Mouse (Mus musculus) liver, adult 2 months (tissue): ENCODE measurements around the gene Egflam. TPM values are rescaled to one million over a fixed set of nuclear protein-coding genes. Genes with fewer than 3 reads are reported as not detected.

Source experiments
- DNase-seq: peaks from one replicate; pipeline ENCODE4 v3.0.0-alpha.2; 2011; ENCODE audit warnings: low read depth, low spot score; ENCODE audit errors: extremely low read depth
- H3K27ac ChIP-seq: fragments of 200-500 bp; replicated peaks from 2 replicates; pipeline ENCODE4 v1.5.1; 2012; ENCODE audit warnings: low read depth, mild to moderate bottlenecking, control low read depth, inconsistent platforms, low read length; ENCODE audit not compliant: insufficient read depth
- H3K27me3 ChIP-seq: fragments of 200-500 bp; 2 replicates; pipeline ENCODE4 v1.6.1; 2012; ENCODE audit warnings: mild to moderate bottlenecking, moderate library complexity, low read length, inconsistent platforms; ENCODE audit not compliant: control insufficient read depth, insufficient read depth
- H3K36me3 ChIP-seq: fragments of 200-500 bp; 2 replicates; pipeline ENCODE4 v1.6.1; 2012; ENCODE audit warnings: low read length, inconsistent platforms; ENCODE audit not compliant: control insufficient read depth, insufficient read depth
- H3K4me1 ChIP-seq: fragments of 200-500 bp; 2 replicates; pipeline ENCODE4 v1.6.1; 2011; ENCODE audit warnings: low read length; ENCODE audit not compliant: control insufficient read depth, insufficient read depth
- H3K4me3 ChIP-seq: fragments of 200-500 bp; 2 replicates; pipeline ENCODE4 v1.5.1; 2011; ENCODE audit warnings: low read depth, mild to moderate bottlenecking, control low read depth, low read length, moderate library complexity; ENCODE audit not compliant: insufficient read depth
- H3K79me2 ChIP-seq: fragments of 200-500 bp; 2 replicates; pipeline ENCODE4 v1.6.1; 2012; ENCODE audit warnings: inconsistent platforms, mild to moderate bottlenecking, low read length, moderate library complexity; ENCODE audit not compliant: control insufficient read depth, insufficient read depth
- H3K9ac ChIP-seq: fragments of 200-500 bp; 2 replicates; pipeline ENCODE4 v1.6.1; 2012; ENCODE audit warnings: low read depth, mild to moderate bottlenecking, control low read depth, inconsistent platforms, low read length
- CTCF ChIP-seq: fragments of 200-500 bp; IDR thresholded peaks from 2 replicates; pipeline ENCODE4 v1.5.1; 2011; ENCODE audit warnings: low read depth, low read length, control low read depth
- POLR2A ChIP-seq: fragments of 200-500 bp; IDR thresholded peaks from 2 replicates; pipeline ENCODE4 v1.6.1; 2011; ENCODE audit warnings: low read length, control low read depth; ENCODE audit not compliant: insufficient read depth; ENCODE audit errors: extremely low read depth
- WGBS: fragments of 180-500 bp; shearing (Covaris S2); methylation state at CpG from one replicate; pipeline ENCODE4 v1.1.7; 2018; 5-methylcytosine and 5-hydroxymethylcytosine counted together
- polyA plus RNA-seq: library from polyadenylated mRNA; depleted of rRNA; stranded (reverse); fragments of >200 nt; gene quantifications from 2 replicates; pipeline ENCODE4 v1.2.3, GENCODE M21; 2012
- total RNA-seq: library from RNA; depleted of rRNA; stranded (reverse); fragments of >200 nt; gene quantifications from 2 replicates; pipeline ENCODE4 v1.2.3, GENCODE M21; 2014

Gene Egflam
- total and polyA plus RNA-seq, 2 experiments = 0.23 to 0.28 TPM

GRCm38 (mm10) chr15:7173776-7174175, 224.4 kb downstream of the Egflam start:
- H3K4me1 ChIP-seq = no peaks in the 10 kb centered on the region
- 93% methylated on average over 8 of the region's 8 CpGs for WGBS
- no peak for DNase-seq

GRCm38 (mm10) chr15:7173346-7173745, 224.8 kb downstream of the Egflam start:
- Histone ChIP-seq H3K27me3 (no peaks in the 10 kb centered on the region), H3K4me3 (no peak overlapping the region), H3K27ac (no peak overlapping the region), H3K4me1 (peaks cover 2% of the 10 kb centered on the region; the same call in 1 of the 2 replicates), H3K9ac (no peak overlapping the region), H3K36me3 (peaks cover 83% of the 10 kb centered on the region), H3K79me2 (no peaks in the 10 kb centered on the region; the same call in 1 of the 2 replicates)
- DNase-seq = no peak
- WGBS = 88% methylated on average over 7 of the region's 7 CpGs
- no peak for TF ChIP-seq CTCF
- no peak for TF ChIP-seq POLR2A

More at GRCm38 (mm10) chr15:7173776-7174175, 224.4 kb downstream of the Egflam start:
- no peaks in the 10 kb centered on the region; the same call in 1 of the 2 replicates for H3K79me2 ChIP-seq
- H3K9ac ChIP-seq = no peak overlapping the region
- H3K27ac ChIP-seq = no peak overlapping the region
- no peak overlapping the region for H3K4me3 ChIP-seq
- H3K36me3 ChIP-seq = peaks cover 83% of the 10 kb centered on the region
- no peak for TF ChIP-seq POLR2A
- no peak for TF ChIP-seq CTCF
- H3K27me3 ChIP-seq = no peaks in the 10 kb centered on the region

GRCm38 (mm10) chr15:7172875-7173274, 225.3 kb downstream of the Egflam start:
- Histone ChIP-seq H3K27ac (no peak overlapping the region), H3K4me3 (no peak overlapping the region), H3K79me2 (no peaks in the 10 kb centered on the region; the same call in 1 of the 2 replicates), H3K4me1 (peaks cover 4% of the 10 kb centered on the region; the same call in 1 of the 2 replicates), H3K9ac (no peak overlapping the region), H3K27me3 (no peaks in the 10 kb centered on the region), H3K36me3 (peaks cover 78% of the 10 kb centered on the region)
- TF ChIP-seq CTCF (no peak), POLR2A (no peak)
- 32% methylated on average over 2 of the region's 2 CpGs for WGBS
- peak; percentile 43 for DNase-seq

- 22% methylated on average over 11 of the region's 11 CpGs for WGBS
- peak overlapping the region; percentile 12; the same call in 1 of the 2 replicates for H3K9ac ChIP-seq
- H3K27ac ChIP-seq = peak overlapping the region; percentile 95
- peak; percentile 97 for DNase-seq
- no peaks in the 10 kb centered on the region for H3K27me3 ChIP-seq
- peaks cover 63% of the 10 kb centered on the region for H3K36me3 ChIP-seq
- TF ChIP-seq CTCF (no peak), POLR2A (no peak)
- H3K4me1 ChIP-seq = peaks cover 20% of the 10 kb centered on the region
- peaks cover 5% of the 10 kb centered on the region; the same call in 1 of the 2 replicates for H3K79me2 ChIP-seq
- H3K4me3 ChIP-seq = no peak overlapping the region
Observed at GRCm38 (mm10) chr15:7167906-7168532, 230.2 kb downstream of the Egflam start.

GRCm38 (mm10) chr15:7167238-7167905, 230.8 kb downstream of the Egflam start:
- no peak for TF ChIP-seq POLR2A
- no peak for TF ChIP-seq CTCF
- peaks cover 20% of the 10 kb centered on the region for H3K4me1 ChIP-seq
- H3K4me3 ChIP-seq = no peak overlapping the region
- DNase-seq = peak; percentile 91
- no peaks in the 10 kb centered on the region for H3K27me3 ChIP-seq
- H3K9ac ChIP-seq = peak overlapping the region; percentile 12; the same call in 1 of the 2 replicates
- peaks cover 63% of the 10 kb centered on the region for H3K36me3 ChIP-seq
- peaks cover 5% of the 10 kb centered on the region; the same call in 1 of the 2 replicates for H3K79me2 ChIP-seq
- 20% methylated on average over 10 of the region's 10 CpGs for WGBS
- H3K27ac ChIP-seq = peak overlapping the region; percentile 95
